Mouse (Mus musculus): Measurements from ENCODE around the gene Atp6v0b. TPM values are rescaled to one million over a fixed set of nuclear protein-coding genes. Genes with fewer than 3 reads are reported as not detected.

Gene Atp6v0b
- polyA plus RNA-seq, 1 experiment: 453 TPM

GRCm38 (mm10) chr4:117849506-117849905 lies 37.6 kb downstream of the Atp6v0b start:
- TF ChIP-seq POLR2A (IDR thresholded peaks at IDR 0.05; ENCODE audit: borderline replicate concordance, extremely low read depth, insufficient read depth, insufficient read length, poor library complexity, severe bottlenecking): no peak
- TF ChIP-seq CTCF (IDR thresholded peaks at IDR 0.05; ENCODE audit: borderline replicate concordance, extremely low read depth, insufficient read depth, insufficient read length): no peak
- peak; percentile 46 for DNase-seq (ENCODE audit: low read depth)

- no peak for TF ChIP-seq CTCF (IDR thresholded peaks at IDR 0.05; ENCODE audit: borderline replicate concordance, extremely low read depth, insufficient read depth, insufficient read length)
- TF ChIP-seq POLR2A (IDR thresholded peaks at IDR 0.05; ENCODE audit: borderline replicate concordance, extremely low read depth, insufficient read depth, insufficient read length, poor library complexity, severe bottlenecking): no peak
- DNase-seq (ENCODE audit: low read depth): no peak
These were observed 38.1 kb downstream of the Atp6v0b start for GRCm38 (mm10) chr4:117849063-117849462.

GRCm38 (mm10) chr4:117847011-117847410 lies 40.1 kb downstream of the Atp6v0b start:
- peak; percentile 66 for DNase-seq (ENCODE audit: low read depth)
- no peak for TF ChIP-seq POLR2A (IDR thresholded peaks at IDR 0.05; ENCODE audit: borderline replicate concordance, extremely low read depth, insufficient read depth, insufficient read length, poor library complexity, severe bottlenecking)
- no peak for TF ChIP-seq CTCF (IDR thresholded peaks at IDR 0.05; ENCODE audit: borderline replicate concordance, extremely low read depth, insufficient read depth, insufficient read length)

GRCm38 (mm10) chr4:117846261-117846660 lies 40.9 kb downstream of the Atp6v0b start:
- DNase-seq (ENCODE audit: low read depth): no peak
- TF ChIP-seq CTCF (IDR thresholded peaks at IDR 0.05; ENCODE audit: borderline replicate concordance, extremely low read depth, insufficient read depth, insufficient read length) (no peak), POLR2A (IDR thresholded peaks at IDR 0.05; ENCODE audit: borderline replicate concordance, extremely low read depth, insufficient read depth, insufficient read length, poor library complexity, severe bottlenecking) (no peak)

DNA sequence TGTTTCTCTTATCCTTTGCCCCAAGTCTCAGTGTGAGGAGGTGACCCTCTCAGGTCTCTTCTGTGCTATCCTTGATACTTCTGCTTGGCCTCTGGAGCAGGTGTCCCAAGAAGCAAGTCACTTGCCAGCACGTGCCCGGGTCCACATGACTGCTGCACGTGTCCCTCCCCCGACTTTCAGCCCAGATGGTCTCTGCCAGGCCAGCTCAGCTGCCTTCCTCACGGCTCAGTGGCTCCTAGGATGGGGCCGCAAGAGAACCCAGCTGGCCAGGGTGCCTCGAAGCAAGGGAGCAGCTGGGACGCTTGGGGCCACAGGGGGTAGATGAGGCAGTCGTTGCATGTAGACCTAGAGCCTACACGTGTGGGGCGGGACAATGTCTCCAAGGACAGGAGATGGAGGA lies 41.8 kb downstream of the Atp6v0b start:
- no peak for DNase-seq (ENCODE audit: low read depth)
- no peak for TF ChIP-seq POLR2A (IDR thresholded peaks at IDR 0.05; ENCODE audit: borderline replicate concordance, extremely low read depth, insufficient read depth, insufficient read length, poor library complexity, severe bottlenecking)
- no peak for TF ChIP-seq CTCF (IDR thresholded peaks at IDR 0.05; ENCODE audit: borderline replicate concordance, extremely low read depth, insufficient read depth, insufficient read length)

- no peak for DNase-seq (ENCODE audit: low read depth)
- no peak for TF ChIP-seq CTCF (IDR thresholded peaks at IDR 0.05; ENCODE audit: borderline replicate concordance, extremely low read depth, insufficient read depth, insufficient read length)
- no peak for TF ChIP-seq POLR2A (IDR thresholded peaks at IDR 0.05; ENCODE audit: borderline replicate concordance, extremely low read depth, insufficient read depth, insufficient read length, poor library complexity, severe bottlenecking)
These were observed 42.7 kb downstream of the Atp6v0b start for GRCm38 (mm10) chr4:117844467-117844866.

- TF ChIP-seq CTCF (IDR thresholded peaks at IDR 0.05; ENCODE audit: borderline replicate concordance, extremely low read depth, insufficient read depth, insufficient read length) (no peak), POLR2A (IDR thresholded peaks at IDR 0.05; ENCODE audit: borderline replicate concordance, extremely low read depth, insufficient read depth, insufficient read length, poor library complexity, severe bottlenecking) (no peak)
- DNase-seq (ENCODE audit: low read depth): no peak
These were observed 44.0 kb downstream of the Atp6v0b start for GRCm38 (mm10) chr4:117843101-117843500.

- TF ChIP-seq CTCF (IDR thresholded peaks at IDR 0.05; ENCODE audit: borderline replicate concordance, extremely low read depth, insufficient read depth, insufficient read length): no peak
- no peak for TF ChIP-seq POLR2A (IDR thresholded peaks at IDR 0.05; ENCODE audit: borderline replicate concordance, extremely low read depth, insufficient read depth, insufficient read length, poor library complexity, severe bottlenecking)
- no peak for DNase-seq (ENCODE audit: low read depth)
These were observed 45.6 kb downstream of the Atp6v0b start for GRCm38 (mm10) chr4:117841566-117841965.

- TF ChIP-seq POLR2A (IDR thresholded peaks at IDR 0.05; ENCODE audit: borderline replicate concordance, extremely low read depth, insufficient read depth, insufficient read length, poor library complexity, severe bottlenecking) (no peak), CTCF (IDR thresholded peaks at IDR 0.05; ENCODE audit: borderline replicate concordance, extremely low read depth, insufficient read depth, insufficient read length) (no peak)
- no peak for DNase-seq (ENCODE audit: low read depth)
These were observed 46.3 kb downstream of the Atp6v0b start for GRCm38 (mm10) chr4:117840821-117841220.

GRCm38 (mm10) chr4:117839366-117839765 lies 47.8 kb downstream of the Atp6v0b start:
- DNase-seq (ENCODE audit: low read depth): no peak
- TF ChIP-seq CTCF (IDR thresholded peaks at IDR 0.05; ENCODE audit: borderline replicate concordance, extremely low read depth, insufficient read depth, insufficient read length) (no peak), POLR2A (IDR thresholded peaks at IDR 0.05; ENCODE audit: borderline replicate concordance, extremely low read depth, insufficient read depth, insufficient read length, poor library complexity, severe bottlenecking) (no peak)

- TF ChIP-seq CTCF (IDR thresholded peaks at IDR 0.05; ENCODE audit: borderline replicate concordance, extremely low read depth, insufficient read depth, insufficient read length) (no peak), POLR2A (IDR thresholded peaks at IDR 0.05; ENCODE audit: borderline replicate concordance, extremely low read depth, insufficient read depth, insufficient read length, poor library complexity, severe bottlenecking) (no peak)
- DNase-seq (ENCODE audit: low read depth): no peak
These were observed 49.9 kb downstream of the Atp6v0b start for GRCm38 (mm10) chr4:117837271-117837670.

DNA sequence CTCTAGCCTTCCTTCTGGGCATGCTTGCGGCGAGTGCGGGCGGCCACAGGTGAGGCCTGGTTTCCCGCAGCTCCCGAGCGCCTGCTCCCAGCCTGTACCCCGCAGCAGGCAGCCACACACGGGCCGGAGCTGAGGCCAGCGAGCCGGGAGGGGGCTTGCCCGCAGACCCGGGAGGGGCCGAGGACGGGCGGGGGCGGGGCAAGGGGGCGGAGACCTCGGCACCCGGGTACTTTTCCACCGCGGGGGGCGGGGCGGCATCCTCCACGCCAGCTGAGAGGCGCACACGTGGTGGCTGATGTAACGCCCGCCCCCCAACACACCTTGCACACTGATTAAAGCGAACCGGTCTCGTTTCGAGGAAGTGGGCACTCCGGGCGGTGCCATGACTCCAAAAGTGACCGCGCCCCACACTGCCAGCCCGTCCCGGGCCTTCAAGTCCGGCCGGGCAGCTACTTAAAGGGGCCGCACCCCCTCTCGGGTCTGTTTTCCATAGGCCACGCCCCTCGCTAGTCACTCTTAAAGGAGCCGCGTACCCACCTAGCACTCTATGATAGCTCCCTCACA lies 50.8 kb downstream of the Atp6v0b start:
- DNase-seq (ENCODE audit: low read depth): peak; percentile 94
- TF ChIP-seq CTCF (IDR thresholded peaks at IDR 0.05; ENCODE audit: borderline replicate concordance, extremely low read depth, insufficient read depth, insufficient read length) (no peak), POLR2A (IDR thresholded peaks at IDR 0.05; ENCODE audit: borderline replicate concordance, extremely low read depth, insufficient read depth, insufficient read length, poor library complexity, severe bottlenecking) (0 out of 2 replicates have a peak, but pooled peaks have one; percentile 41)
